Mouse (Mus musculus): ENCODE data around the gene Cdrt4. TPM values are rescaled to one million over a fixed set of nuclear protein-coding genes. Genes with fewer than 3 reads are reported as not detected.
A peak's percentile ranks its signal among the peaks of the same experiment; 100 is the strongest.

Gene Cdrt4
- polyA plus RNA-seq, 1 experiment from 2014 or later: not detected

GRCm38 (mm10) chr11:62978886-62979285 is 27.9 kb downstream of the Cdrt4 start:
- Histone ChIP-seq H3K36me3 (no peaks in the 10 kb centered on the region), H3K9ac (no peak overlapping the region), H3K27me3 (replicated peaks) (no peaks in the 10 kb centered on the region), H3K4me1 (replicated peaks) (peaks cover 11% of the 10 kb centered on the region), H3K9me3 (replicated peaks) (peaks cover 3% of the 10 kb centered on the region; the same call in 1 of the 2 replicates), H3K4me3 (no peak overlapping the region), H3K27ac (ENCODE audit: poor library complexity, severe bottlenecking) (no peak overlapping the region), H3K4me2 (no peak overlapping the region)
- WGBS: 67% methylated on average over 6 of the region's 6 CpGs
- ATAC-seq (ENCODE audit: insufficient number of reproducible peaks, low FRiP score): no peak

DNA sequence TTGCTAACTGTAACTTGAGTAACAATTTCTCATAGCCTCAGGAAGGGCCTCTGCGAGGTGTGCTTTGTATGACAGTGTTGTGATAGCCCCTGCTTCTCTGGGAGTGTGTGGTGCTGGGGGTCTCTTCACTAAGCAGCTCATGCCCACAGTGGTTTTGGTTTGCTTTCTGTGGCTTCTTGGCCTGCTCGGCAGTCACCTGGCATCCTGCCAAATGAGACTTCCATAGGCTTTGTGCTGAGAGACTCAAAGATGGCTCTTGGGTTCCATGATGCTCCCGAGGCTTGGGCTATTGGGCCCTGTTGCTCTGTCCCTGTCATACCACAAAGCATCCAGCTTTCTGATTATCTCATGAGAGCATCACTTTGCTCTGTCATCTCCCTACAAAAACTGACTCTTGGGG is 30.7 kb downstream of the Cdrt4 start:
- 66% methylated on average over 3 of the region's 3 CpGs for WGBS
- Histone ChIP-seq H3K4me1 (replicated peaks) (peaks cover 19% of the 10 kb centered on the region), H3K36me3 (no peaks in the 10 kb centered on the region), H3K4me2 (no peak overlapping the region), H3K9ac (no peak overlapping the region), H3K27me3 (replicated peaks) (no peaks in the 10 kb centered on the region), H3K4me3 (no peak overlapping the region), H3K9me3 (replicated peaks) (peaks cover 3% of the 10 kb centered on the region; the same call in 1 of the 2 replicates), H3K27ac (ENCODE audit: poor library complexity, severe bottlenecking) (no peak overlapping the region)
- ATAC-seq (ENCODE audit: insufficient number of reproducible peaks, low FRiP score): no peak

- no peak for ATAC-seq (ENCODE audit: insufficient number of reproducible peaks, low FRiP score)
- Histone ChIP-seq H3K9me3 (replicated peaks) (peaks cover 3% of the 10 kb centered on the region; the same call in 1 of the 2 replicates), H3K36me3 (no peaks in the 10 kb centered on the region), H3K27me3 (replicated peaks) (no peaks in the 10 kb centered on the region), H3K4me1 (replicated peaks) (peaks cover 13% of the 10 kb centered on the region), H3K4me2 (no peak overlapping the region), H3K27ac (ENCODE audit: poor library complexity, severe bottlenecking) (no peak overlapping the region), H3K4me3 (no peak overlapping the region), H3K9ac (no peak overlapping the region)
- WGBS: 33% methylated on average over 3 of the region's 3 CpGs
These were observed 32.8 kb downstream of the Cdrt4 start for GRCm38 (mm10) chr11:62983793-62984192.

DNA sequence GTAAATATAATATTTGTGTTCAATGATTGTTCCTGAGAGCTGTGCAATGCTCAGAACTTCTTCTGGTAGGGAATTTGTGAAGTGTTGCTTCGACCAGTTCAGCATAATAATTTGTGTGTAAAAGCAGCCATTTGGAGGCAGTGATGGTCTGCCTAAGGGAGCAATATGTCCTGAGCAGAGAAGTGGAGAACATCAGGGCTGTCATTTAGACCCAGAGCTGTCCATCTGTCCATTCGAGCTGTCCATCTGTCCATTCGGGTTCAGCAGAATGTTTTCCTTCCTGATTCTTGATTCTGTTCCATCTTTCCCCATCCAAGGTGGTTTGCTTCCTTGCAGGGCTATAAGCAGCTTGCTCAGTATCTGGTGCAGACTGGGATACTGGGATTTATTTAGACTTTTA is 33.4 kb downstream of the Cdrt4 start:
- H3K4me1 ChIP-seq (replicated peaks): peaks cover 8% of the 10 kb centered on the region
- H3K27me3 ChIP-seq (replicated peaks): no peaks in the 10 kb centered on the region
- H3K9me3 ChIP-seq (replicated peaks): peaks cover 3% of the 10 kb centered on the region; the same call in 1 of the 2 replicates
- WGBS: 52% methylated on average over 3 of the region's 3 CpGs
- no peak overlapping the region for H3K9ac ChIP-seq
- no peak overlapping the region for H3K27ac ChIP-seq (ENCODE audit: poor library complexity, severe bottlenecking)
- no peak overlapping the region for H3K4me2 ChIP-seq
- no peak for ATAC-seq (ENCODE audit: insufficient number of reproducible peaks, low FRiP score)
- H3K36me3 ChIP-seq: no peaks in the 10 kb centered on the region
- no peak overlapping the region for H3K4me3 ChIP-seq

GRCm38 (mm10) chr11:62985075-62985474 is 34.1 kb downstream of the Cdrt4 start:
- Histone ChIP-seq H3K9me3 (replicated peaks) (peaks cover 4% of the 10 kb centered on the region; the same call in 1 of the 2 replicates), H3K27ac (ENCODE audit: poor library complexity, severe bottlenecking) (no peak overlapping the region)
- 53% methylated on average over 3 of the region's 3 CpGs for WGBS

DNA sequence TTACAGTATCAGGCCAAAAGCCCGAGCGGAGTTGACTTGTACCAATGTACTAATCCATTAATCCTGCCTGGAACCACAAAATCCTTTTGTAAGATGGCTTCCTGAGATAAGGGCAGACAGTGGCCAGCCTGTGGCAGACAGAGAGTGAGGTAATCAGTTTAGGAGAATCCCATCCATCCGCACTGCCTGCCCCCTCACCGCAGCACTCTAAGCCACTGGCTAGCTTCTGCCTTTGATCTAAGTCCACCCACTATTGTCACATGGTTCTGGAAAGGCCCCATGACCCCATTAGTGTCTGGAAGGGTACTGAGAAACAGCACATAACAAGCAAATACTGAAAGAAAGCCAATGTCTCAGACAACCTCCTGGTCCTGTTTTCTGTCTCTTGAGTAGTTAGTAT is 35.6 kb downstream of the Cdrt4 start:
- Histone ChIP-seq H3K4me3 (no peak overlapping the region), H3K27me3 (replicated peaks) (no peaks in the 10 kb centered on the region), H3K4me1 (replicated peaks) (peaks cover 8% of the 10 kb centered on the region), H3K9ac (no peak overlapping the region), H3K4me2 (no peak overlapping the region), H3K36me3 (no peaks in the 10 kb centered on the region), H3K9me3 (replicated peaks) (0 out of 2 replicates have a peak, but pooled peaks cover 4% of the 10 kb centered on the region), H3K27ac (ENCODE audit: poor library complexity, severe bottlenecking) (no peak overlapping the region)
- no peak for ATAC-seq (ENCODE audit: insufficient number of reproducible peaks, low FRiP score)
- 46% methylated on average over 4 of the region's 4 CpGs for WGBS

More at GRCm38 (mm10) chr11:62985075-62985474, 34.1 kb downstream of the Cdrt4 start:
- Histone ChIP-seq H3K36me3 (no peaks in the 10 kb centered on the region), H3K4me3 (no peak overlapping the region), H3K4me2 (no peak overlapping the region), H3K4me1 (replicated peaks) (peaks cover 8% of the 10 kb centered on the region), H3K27me3 (replicated peaks) (no peaks in the 10 kb centered on the region), H3K9ac (no peak overlapping the region)
- ATAC-seq (ENCODE audit: insufficient number of reproducible peaks, low FRiP score): no peak

- WGBS: 87% methylated on average over 3 of the region's 3 CpGs
- Histone ChIP-seq H3K9ac (no peak overlapping the region), H3K27ac (ENCODE audit: poor library complexity, severe bottlenecking) (no peak overlapping the region), H3K9me3 (replicated peaks) (0 out of 2 replicates have a peak, but pooled peaks cover 4% of the 10 kb centered on the region), H3K4me1 (replicated peaks) (peaks cover 7% of the 10 kb centered on the region), H3K27me3 (replicated peaks) (no peaks in the 10 kb centered on the region), H3K4me3 (no peak overlapping the region), H3K36me3 (no peaks in the 10 kb centered on the region), H3K4me2 (no peak overlapping the region)
- ATAC-seq (ENCODE audit: insufficient number of reproducible peaks, low FRiP score): no peak
These were observed 39.2 kb downstream of the Cdrt4 start for GRCm38 (mm10) chr11:62990150-62990685.

DNA sequence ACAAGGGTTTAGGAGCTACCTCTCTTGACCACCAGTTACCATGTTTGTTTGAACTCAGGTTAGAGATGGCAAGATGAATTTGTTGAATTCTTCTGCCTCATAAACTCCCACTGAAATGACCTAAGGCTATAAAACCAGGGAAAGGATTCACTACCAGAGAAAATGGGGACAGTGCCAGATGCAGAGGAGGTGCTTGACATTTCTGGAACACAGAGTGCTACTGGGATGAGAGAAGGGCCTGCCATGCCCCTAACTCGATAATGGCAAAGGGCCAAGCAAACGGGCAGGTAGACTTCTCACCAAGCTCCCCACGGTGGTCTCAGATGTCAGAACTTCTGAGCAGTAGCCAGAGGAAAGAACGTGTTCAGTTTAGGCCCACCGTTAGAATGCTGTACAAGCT is 39.8 kb downstream of the Cdrt4 start:
- Histone ChIP-seq H3K36me3 (no peaks in the 10 kb centered on the region), H3K9ac (no peak overlapping the region), H3K27me3 (replicated peaks) (no peaks in the 10 kb centered on the region), H3K4me1 (replicated peaks) (peaks cover 9% of the 10 kb centered on the region), H3K4me3 (no peak overlapping the region), H3K4me2 (no peak overlapping the region), H3K27ac (ENCODE audit: poor library complexity, severe bottlenecking) (no peak overlapping the region), H3K9me3 (replicated peaks) (0 out of 2 replicates have a peak, but pooled peaks cover 4% of the 10 kb centered on the region)
- WGBS: 83% methylated on average over 5 of the region's 5 CpGs
- ATAC-seq (ENCODE audit: insufficient number of reproducible peaks, low FRiP score): no peak

DNA sequence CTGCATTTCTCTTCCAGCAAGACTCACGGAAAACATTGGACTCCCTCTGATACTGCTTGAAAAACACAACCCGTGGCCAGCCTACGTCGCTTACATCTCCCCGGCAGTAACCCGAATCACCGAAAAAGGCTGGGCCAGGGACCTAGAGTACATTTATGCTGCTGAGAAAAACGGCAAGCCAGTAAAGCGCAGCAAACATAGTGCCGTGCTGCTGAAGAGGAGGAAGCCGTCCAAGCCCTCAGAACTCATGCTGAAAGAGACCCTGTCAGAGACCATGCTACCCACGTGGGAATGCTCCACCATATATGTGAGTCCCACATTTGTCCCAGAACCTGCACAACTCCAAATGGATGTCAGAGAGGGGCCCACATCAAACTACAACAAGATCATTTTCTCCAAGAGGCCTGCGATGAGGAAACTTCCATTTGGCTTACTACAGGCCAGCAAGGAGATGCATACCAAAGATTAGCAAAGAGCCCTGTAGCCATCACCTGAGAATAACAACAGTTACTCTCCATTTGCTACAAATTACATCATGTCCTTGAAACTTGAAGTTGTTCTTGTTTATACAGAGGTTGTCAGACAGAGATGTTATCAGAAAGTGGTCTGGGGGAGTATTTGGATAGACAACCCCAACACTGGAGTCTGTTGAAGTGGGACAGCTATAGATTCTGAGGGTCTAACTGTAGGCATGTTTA is 41.7 kb downstream of the Cdrt4 start:
- no peak for ATAC-seq (ENCODE audit: insufficient number of reproducible peaks, low FRiP score)
- no peak overlapping the region for H3K9ac ChIP-seq
- H3K4me2 ChIP-seq: no peak overlapping the region
- no peaks in the 10 kb centered on the region for H3K36me3 ChIP-seq
- no peak overlapping the region for H3K27ac ChIP-seq (ENCODE audit: poor library complexity, severe bottlenecking)
- H3K4me3 ChIP-seq: no peak overlapping the region
- H3K27me3 ChIP-seq (replicated peaks): no peaks in the 10 kb centered on the region
- 0 out of 2 replicates have a peak, but pooled peaks cover 4% of the 10 kb centered on the region for H3K9me3 ChIP-seq (replicated peaks)
- 77% methylated on average over 13 of the region's 13 CpGs for WGBS
- H3K4me1 ChIP-seq (replicated peaks): peaks cover 25% of the 10 kb centered on the region

- Histone ChIP-seq H3K4me1 (replicated peaks) (peaks cover 38% of the 10 kb centered on the region), H3K27me3 (replicated peaks) (no peaks in the 10 kb centered on the region), H3K9ac (no peak overlapping the region), H3K4me2 (no peak overlapping the region), H3K9me3 (replicated peaks) (0 out of 2 replicates have a peak, but pooled peaks cover 2% of the 10 kb centered on the region), H3K36me3 (no peaks in the 10 kb centered on the region), H3K4me3 (no peak overlapping the region), H3K27ac (ENCODE audit: poor library complexity, severe bottlenecking) (peak overlapping the region; percentile 48)
- 71% methylated on average over 9 of the region's 9 CpGs for WGBS
- ATAC-seq (ENCODE audit: insufficient number of reproducible peaks, low FRiP score): no peak
These were observed 44.2 kb downstream of the Cdrt4 start for GRCm38 (mm10) chr11:62995066-62995754.

Data from heart, embryonic 12.5 days (tissue).